Mouse (Mus musculus) heart, postnatal 0 days (tissue): ENCODE data around the gene Zcchc9. TPM values are rescaled to one million over a fixed set of nuclear protein-coding genes. Genes with fewer than 3 reads are reported as not detected.

Experiments used
- ATAC-seq: fragments of 200-750 bp; cut with Nextera tagmentation; 2 replicates; pipeline ENCODE4 v1.8.0; 2017; ENCODE audit warnings: low read depth, moderate number of reproducible peaks, moderate library complexity; ENCODE audit not compliant: insufficient read depth
- DNase-seq: peaks from one replicate; pipeline ENCODE4 v3.0.0-alpha.2; 2016; ENCODE audit warnings: low spot score
- H3K27ac ChIP-seq: fragments of 300-500 bp; sonication (generic); 2 replicates; pipeline ENCODE4 v1.5.1; 2014; ENCODE audit warnings: low read depth, mild to moderate bottlenecking
- H3K27me3 ChIP-seq: fragments of 300-500 bp; sonication (generic); 2 replicates; pipeline ENCODE4 v1.6.1; 2014; ENCODE audit warnings: low read length, mixed read lengths; ENCODE audit not compliant: control insufficient read depth, insufficient read depth
- H3K36me3 ChIP-seq: fragments of 300-500 bp; sonication (generic); replicated peaks from 2 replicates; pipeline ENCODE4 v1.6.1; 2014; ENCODE audit warnings: low read length, mixed read lengths; ENCODE audit not compliant: control insufficient read depth, insufficient read depth
- H3K4me1 ChIP-seq: fragments of 300-500 bp; sonication (generic); 2 replicates; pipeline ENCODE4 v1.6.1; 2014; ENCODE audit warnings: antibody characterized with exemption; ENCODE audit not compliant: control insufficient read depth, insufficient read depth
- H3K4me2 ChIP-seq: fragments of 300-500 bp; sonication (generic); 2 replicates; pipeline ENCODE4 v1.6.1; 2014; ENCODE audit warnings: low read depth, mild to moderate bottlenecking, low read length, moderate library complexity
- H3K4me3 ChIP-seq: fragments of 300-500 bp; sonication (generic); 2 replicates; pipeline ENCODE4 v1.5.1; 2014; ENCODE audit warnings: low read depth, low read length
- H3K9ac ChIP-seq: fragments of 300-500 bp; sonication (generic); replicated peaks from 2 replicates; pipeline ENCODE4 v1.6.1; 2014; ENCODE audit warnings: low read depth, low read length, mixed read lengths
- H3K9me3 ChIP-seq: fragments of 300-500 bp; sonication (generic); replicated peaks from 2 replicates; pipeline ENCODE4 v1.6.1; 2016; ENCODE audit warnings: low read length; ENCODE audit not compliant: control insufficient read depth
- CTCF ChIP-seq: IDR thresholded peaks from 2 replicates; pipeline ENCODE4 v1.5.1; 2016; ENCODE audit warnings: antibody characterized with exemption, control low read depth, low read depth
- EP300 ChIP-seq: IDR thresholded peaks from 2 replicates; pipeline ENCODE4 v1.6.1; 2016; ENCODE audit warnings: antibody characterized with exemption, low read depth
- WGBS: fragments of 180-500 bp; shearing (Covaris S2); extraction: QIAGEN DNeasy Blood & Tissue Kit; methylation state at CpG from one replicate; pipeline ENCODE4 v1.1.7; 2014; 5-methylcytosine and 5-hydroxymethylcytosine counted together
- polyA plus RNA-seq: library from polyadenylated mRNA; unstranded; fragments of >200 nt; fragmentation: Nextera tagmentation; extraction: Ambion mirVana; gene quantifications from 2 replicates; pipeline ENCODE4 v1.2.1, GENCODE M21; 2015
- total RNA-seq: library from RNA; depleted of rRNA; stranded (reverse); fragments of >200 nt; gene quantifications from 2 replicates; pipeline ENCODE4 v1.2.3, GENCODE M21; 2014; ENCODE audit warnings: low replicate concordance

The Zcchc9 gene
- total and polyA plus RNA-seq, 2 experiments from 2014 or later = 5.2 to 21.5 TPM

DNA sequence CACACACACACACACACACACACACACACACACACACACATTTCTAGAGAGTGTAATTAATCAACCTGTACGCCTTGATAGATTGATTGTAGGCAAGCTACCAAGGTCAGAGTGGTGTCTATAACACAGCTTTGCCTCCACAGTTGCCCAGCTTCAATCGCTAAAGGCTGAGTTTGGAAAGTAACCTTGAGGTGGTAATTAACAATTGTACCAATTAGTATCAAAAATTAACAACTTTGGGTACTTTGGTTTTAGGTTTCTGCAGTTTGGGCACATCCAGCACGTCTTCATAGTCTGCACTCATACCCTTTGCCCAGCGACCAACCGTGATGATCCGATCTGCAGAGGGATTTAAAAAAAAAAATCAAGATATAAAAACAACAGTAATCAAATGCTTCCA is 10.6 kb downstream of the Zcchc9 start:
- TF ChIP-seq CTCF (no peak), EP300 (no peak)
- DNase-seq (no peak), ATAC-seq (no peak)
- Histone ChIP-seq H3K4me2 (no peak overlapping the region), H3K4me3 (no peak overlapping the region), H3K4me1 (no peaks in the 10 kb centered on the region), H3K27me3 (no peaks in the 10 kb centered on the region), H3K9me3 (0 out of 2 replicates have a peak, but pooled peaks cover 2% of the 10 kb centered on the region), H3K9ac (no peak overlapping the region), H3K36me3 (peaks cover 65% of the 10 kb centered on the region), H3K27ac (no peak overlapping the region)
- WGBS = 95% methylated on average over 6 of the region's 6 CpGs

DNA sequence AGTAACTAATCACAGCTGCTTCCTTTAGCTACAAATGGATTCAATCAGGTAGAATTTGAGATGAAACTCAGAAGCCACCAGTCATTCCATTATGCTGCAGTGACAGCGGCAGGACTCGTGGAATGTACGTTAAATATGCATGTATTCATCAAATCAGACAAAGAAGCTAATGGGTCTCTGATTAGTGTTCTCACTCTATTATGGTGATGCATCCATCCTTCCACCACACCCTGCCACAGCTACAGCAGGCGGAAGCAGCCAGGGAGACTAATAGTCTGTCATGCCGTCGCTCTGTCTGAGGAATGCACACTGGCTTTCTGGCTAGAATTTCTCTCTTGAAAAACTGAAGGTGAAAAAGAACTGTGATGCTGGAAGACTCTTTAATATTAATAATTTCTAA is 11.5 kb downstream of the Zcchc9 start:
- Histone ChIP-seq H3K27ac (no peak overlapping the region), H3K27me3 (no peaks in the 10 kb centered on the region), H3K36me3 (peaks cover 59% of the 10 kb centered on the region), H3K9me3 (0 out of 2 replicates have a peak, but pooled peaks cover 2% of the 10 kb centered on the region), H3K9ac (no peak overlapping the region), H3K4me1 (no peaks in the 10 kb centered on the region), H3K4me2 (no peak overlapping the region), H3K4me3 (no peak overlapping the region)
- ATAC-seq (no peak), DNase-seq (no peak)
- TF ChIP-seq CTCF (no peak), EP300 (no peak)
- 92% methylated on average over 6 of the region's 6 CpGs for WGBS

DNA sequence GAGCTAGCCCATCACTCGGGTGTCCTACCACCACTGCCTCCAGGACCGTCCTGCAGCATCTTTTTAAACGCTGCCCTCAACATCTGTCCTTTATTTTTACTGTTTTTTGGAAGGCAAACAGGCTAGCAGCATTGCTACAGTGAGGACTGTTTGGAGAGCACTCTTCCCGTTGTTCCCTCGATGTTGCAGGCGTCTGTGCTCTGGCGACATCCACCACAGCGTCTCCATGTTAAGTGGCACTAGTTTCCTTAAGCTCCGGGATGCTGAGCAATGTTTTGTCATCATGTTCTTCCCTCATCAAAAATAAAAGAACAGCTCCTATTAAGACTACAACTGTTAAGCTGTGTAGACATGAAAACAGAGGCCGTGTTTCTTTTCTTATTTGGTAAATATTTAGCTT is 11.9 kb downstream of the Zcchc9 start:
- H3K4me1 ChIP-seq = no peaks in the 10 kb centered on the region
- no peak overlapping the region for H3K27ac ChIP-seq
- H3K27me3 ChIP-seq = no peaks in the 10 kb centered on the region
- 88% methylated on average over 10 of the region's 10 CpGs for WGBS
- TF ChIP-seq CTCF (no peak), EP300 (no peak)
- H3K36me3 ChIP-seq = peaks cover 56% of the 10 kb centered on the region
- ATAC-seq (no peak), DNase-seq (no peak)
- H3K9me3 ChIP-seq = 0 out of 2 replicates have a peak, but pooled peaks cover 2% of the 10 kb centered on the region
- no peak overlapping the region for H3K4me2 ChIP-seq
- H3K9ac ChIP-seq = no peak overlapping the region
- no peak overlapping the region for H3K4me3 ChIP-seq

DNA sequence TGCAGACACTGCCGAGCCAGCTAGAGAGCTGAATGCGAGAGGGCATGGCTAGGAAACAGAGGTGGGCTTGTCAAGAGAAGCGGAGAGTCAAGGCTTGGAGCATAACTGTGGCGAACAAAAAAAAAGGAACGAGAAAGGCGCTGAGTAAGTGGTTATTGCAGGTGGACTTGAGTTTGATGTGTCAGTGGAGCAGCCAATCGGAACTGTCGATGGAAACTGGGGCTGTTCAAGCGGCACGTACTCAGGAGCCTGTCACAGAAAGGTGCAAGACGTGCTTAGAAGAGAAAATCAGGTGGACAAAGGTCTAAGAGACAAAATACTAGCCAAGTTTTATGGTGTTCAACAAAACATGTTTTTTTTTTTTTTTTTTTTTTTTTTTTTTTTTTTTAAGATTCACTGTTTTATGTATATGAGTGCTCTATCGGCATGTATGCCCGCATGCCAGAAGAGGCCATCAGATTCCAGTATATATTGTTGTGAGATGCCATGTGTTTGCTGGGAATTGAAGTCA is 12.5 kb downstream of the Zcchc9 start:
- Histone ChIP-seq H3K27me3 (no peaks in the 10 kb centered on the region), H3K4me2 (no peak overlapping the region), H3K9me3 (0 out of 2 replicates have a peak, but pooled peaks cover 2% of the 10 kb centered on the region), H3K9ac (no peak overlapping the region), H3K4me3 (no peak overlapping the region), H3K4me1 (no peaks in the 10 kb centered on the region), H3K27ac (no peak overlapping the region), H3K36me3 (peaks cover 50% of the 10 kb centered on the region)
- 94% methylated on average over 13 of the region's 13 CpGs for WGBS
- DNase-seq (no peak), ATAC-seq (no peak)
- TF ChIP-seq EP300 (no peak), CTCF (no peak)

DNA sequence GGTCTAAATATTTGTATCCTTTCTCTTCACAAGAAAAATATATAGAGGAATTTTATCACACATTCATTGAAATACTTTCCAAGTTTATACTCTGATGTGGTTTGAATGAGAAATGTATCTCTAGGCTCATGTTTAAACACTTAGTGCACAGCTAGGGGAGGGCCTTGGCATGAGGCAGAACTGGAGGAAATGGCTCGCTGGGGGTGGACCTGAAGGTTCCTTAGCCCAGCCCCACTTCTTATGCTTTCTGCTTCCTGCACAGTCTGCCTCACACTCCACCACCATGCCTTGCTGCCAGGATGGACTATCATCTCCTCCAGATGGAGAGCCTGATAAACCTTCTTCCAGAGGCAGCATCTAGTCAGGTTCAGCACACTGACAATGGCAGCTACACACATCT is 15.5 kb downstream of the Zcchc9 start:
- WGBS = 55% methylated on average over 1 of the region's 1 CpGs
- Histone ChIP-seq H3K9ac (no peak overlapping the region), H3K36me3 (peaks cover 23% of the 10 kb centered on the region), H3K27ac (no peak overlapping the region), H3K9me3 (0 out of 2 replicates have a peak, but pooled peaks cover 2% of the 10 kb centered on the region), H3K4me1 (no peaks in the 10 kb centered on the region), H3K4me2 (no peak overlapping the region), H3K4me3 (no peak overlapping the region), H3K27me3 (no peaks in the 10 kb centered on the region)
- TF ChIP-seq CTCF (no peak), EP300 (no peak)
- DNase-seq (no peak), ATAC-seq (no peak)

DNA sequence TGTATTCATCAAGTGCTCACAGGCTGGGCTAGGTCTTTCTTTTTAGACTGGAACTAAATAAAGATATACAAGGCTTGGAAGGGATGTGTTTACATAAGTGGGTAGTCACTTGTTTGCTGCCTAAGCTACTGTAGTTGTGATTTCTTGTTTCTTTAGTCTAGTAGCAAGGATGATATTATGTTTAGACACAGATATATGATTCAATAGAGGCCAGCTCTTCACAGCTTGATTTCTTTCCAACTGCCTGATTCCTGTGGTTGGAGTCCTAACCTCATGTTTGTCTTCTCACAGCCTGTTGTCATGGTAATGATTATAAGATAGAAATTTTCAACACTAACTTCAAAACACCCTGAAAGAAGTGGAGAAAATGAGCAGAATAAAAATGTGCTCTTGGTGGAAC is 27.6 kb downstream of the Zcchc9 start:
- Histone ChIP-seq H3K4me3 (no peak overlapping the region), H3K4me2 (no peak overlapping the region), H3K36me3 (no peaks in the 10 kb centered on the region), H3K9ac (no peak overlapping the region), H3K4me1 (no peaks in the 10 kb centered on the region; the same call in 1 of the 2 replicates), H3K9me3 (no peaks in the 10 kb centered on the region), H3K27ac (no peak overlapping the region), H3K27me3 (no peaks in the 10 kb centered on the region)
- ATAC-seq = no peak
- DNase-seq = no peak
- TF ChIP-seq EP300 = no peak
- no peak for TF ChIP-seq CTCF
